Mouse (Mus musculus): Measurements from ENCODE around the gene Shisa8. TPM values are rescaled to one million over a fixed set of nuclear protein-coding genes. Genes with fewer than 3 reads are reported as not detected.

Shisa8 gene
- polyA plus RNA-seq, 1 experiment, result 0.89 TPM

DNA sequence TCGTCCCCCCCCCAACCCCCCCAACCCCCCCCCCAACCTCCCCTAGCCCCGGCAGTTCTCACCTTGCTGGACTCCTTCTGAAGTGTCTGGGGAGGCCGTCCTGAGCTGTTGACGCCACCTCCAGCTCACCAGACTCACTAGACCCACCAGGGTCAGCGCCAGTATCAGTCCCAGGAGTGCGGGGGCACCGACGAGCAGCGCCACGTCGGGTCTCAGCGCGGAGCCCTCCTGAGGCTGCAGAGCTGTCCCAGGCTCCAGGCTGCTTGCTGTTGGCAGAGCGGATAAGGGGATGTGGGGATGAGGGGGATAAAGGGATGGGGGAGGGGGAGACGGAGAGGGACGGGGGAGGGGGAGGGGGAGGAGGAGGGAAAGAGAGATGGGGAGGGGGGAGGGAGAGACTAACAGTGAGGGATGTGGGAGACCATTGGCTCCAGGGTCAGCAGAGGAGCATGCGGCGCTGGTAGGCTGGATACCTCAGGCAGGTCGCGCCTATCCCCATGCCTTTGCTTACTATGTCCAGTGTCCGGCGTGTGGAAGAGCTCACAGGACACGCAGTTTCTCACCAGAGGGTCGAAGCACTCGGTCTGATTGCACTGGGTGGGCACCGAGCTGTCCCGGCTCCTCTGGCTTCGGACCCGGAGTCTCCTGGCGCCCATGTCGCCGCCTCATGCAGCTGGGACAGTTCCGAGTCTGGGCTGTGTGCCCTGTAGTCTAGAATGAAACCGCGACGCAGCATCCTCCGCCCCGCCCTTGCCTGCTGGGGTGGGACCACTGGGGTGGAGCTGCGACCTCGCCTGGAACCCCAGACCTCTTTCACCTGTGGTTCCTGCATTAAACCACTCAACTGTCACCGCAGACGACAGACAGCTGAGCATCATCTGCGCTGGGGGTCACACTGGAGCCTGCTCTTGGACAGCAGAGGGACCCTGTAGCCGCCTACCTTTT, 11.3 kb upstream of the Shisa8 start, which contains the start of gene Tnfrsf13c:
TSS of gene Tnfrsf13c (minus strand) at position 713 of the 945 bp plus-strand sequence.
- TF ChIP-seq FLI1 (IDR thresholded peaks at IDR 0.05; ENCODE audit: low read length) (no peak), GATA1 (IDR thresholded peaks at IDR 0.05; ENCODE audit: borderline replicate concordance, low read length) (no peak)
- Histone ChIP-seq H3K27me3 (replicated peaks) (peaks cover 66% of the 10 kb centered on the region), H3K4me3 (replicated peaks) (peak within 1 kb of the TSS; percentile 90)

GRCm38 (mm10) chr15:82223251-82223650, 10.6 kb upstream of the Shisa8 start:
- Histone ChIP-seq H3K4me3 (replicated peaks) (no peak overlapping the region), H3K36me3 (replicated peaks; ENCODE audit: low read length) (no peaks in the 10 kb centered on the region), H3K4me1 (peaks cover 43% of the 10 kb centered on the region), H3K27me3 (replicated peaks) (peaks cover 66% of the 10 kb centered on the region), H3K9me3 (no peaks in the 10 kb centered on the region)
- TF ChIP-seq GATA1 (IDR thresholded peaks at IDR 0.05; ENCODE audit: borderline replicate concordance, low read length) (no peak), FLI1 (IDR thresholded peaks at IDR 0.05; ENCODE audit: low read length) (no peak)

More for the DNA sequence above, 11.3 kb upstream of the Shisa8 start, which contains the start of gene Tnfrsf13c:
- peaks cover 38% of the 10 kb centered on the region for H3K4me1 ChIP-seq
- H3K36me3 ChIP-seq (replicated peaks; ENCODE audit: low read length), result no peaks in the 10 kb centered on the region
- no peaks in the 10 kb centered on the region for H3K9me3 ChIP-seq

- TF ChIP-seq FLI1 (IDR thresholded peaks at IDR 0.05; ENCODE audit: low read length), result no peak
- no peak for TF ChIP-seq GATA1 (IDR thresholded peaks at IDR 0.05; ENCODE audit: borderline replicate concordance, low read length)
- Histone ChIP-seq H3K9me3 (no peaks in the 10 kb centered on the region), H3K36me3 (replicated peaks; ENCODE audit: low read length) (no peaks in the 10 kb centered on the region), H3K4me1 (peaks cover 49% of the 10 kb centered on the region), H3K27me3 (replicated peaks) (peaks cover 73% of the 10 kb centered on the region), H3K4me3 (replicated peaks) (no peak overlapping the region)
Measured at GRCm38 (mm10) chr15:82221104-82221860, 8.7 kb upstream of the Shisa8 start.

- H3K27me3 ChIP-seq (replicated peaks), result peaks cover 73% of the 10 kb centered on the region
Measured at GRCm38 (mm10) chr15:82220003-82220675, 7.5 kb upstream of the Shisa8 start.

GRCm38 (mm10) chr15:82218778-82219666, 6.4 kb upstream of the Shisa8 start:
- Histone ChIP-seq H3K4me1 (peaks cover 31% of the 10 kb centered on the region), H3K4me3 (replicated peaks) (no peak overlapping the region), H3K9me3 (no peaks in the 10 kb centered on the region), H3K36me3 (replicated peaks; ENCODE audit: low read length) (no peaks in the 10 kb centered on the region), H3K27me3 (replicated peaks) (peaks cover 72% of the 10 kb centered on the region)
- TF ChIP-seq FLI1 (IDR thresholded peaks at IDR 0.05; ENCODE audit: low read length) (no peak), GATA1 (IDR thresholded peaks at IDR 0.05; ENCODE audit: borderline replicate concordance, low read length) (no peak)

More at GRCm38 (mm10) chr15:82220003-82220675, 7.5 kb upstream of the Shisa8 start:
- no peak overlapping the region for H3K4me3 ChIP-seq (replicated peaks)
- no peaks in the 10 kb centered on the region for H3K9me3 ChIP-seq
- peaks cover 39% of the 10 kb centered on the region for H3K4me1 ChIP-seq
- TF ChIP-seq FLI1 (IDR thresholded peaks at IDR 0.05; ENCODE audit: low read length), result no peak
- no peak for TF ChIP-seq GATA1 (IDR thresholded peaks at IDR 0.05; ENCODE audit: borderline replicate concordance, low read length)
- no peaks in the 10 kb centered on the region for H3K36me3 ChIP-seq (replicated peaks; ENCODE audit: low read length)

GRCm38 (mm10) chr15:82217980-82218379, 5.4 kb upstream of the Shisa8 start:
- H3K4me1 ChIP-seq, result peaks cover 20% of the 10 kb centered on the region
- H3K27me3 ChIP-seq (replicated peaks), result peaks cover 72% of the 10 kb centered on the region
- TF ChIP-seq GATA1 (IDR thresholded peaks at IDR 0.05; ENCODE audit: borderline replicate concordance, low read length) (no peak), FLI1 (IDR thresholded peaks at IDR 0.05; ENCODE audit: low read length) (no peak)
- H3K36me3 ChIP-seq (replicated peaks; ENCODE audit: low read length), result no peaks in the 10 kb centered on the region
- H3K4me3 ChIP-seq (replicated peaks), result no peak overlapping the region
- H3K9me3 ChIP-seq, result no peaks in the 10 kb centered on the region

- Histone ChIP-seq H3K9me3 (no peaks in the 10 kb centered on the region), H3K36me3 (replicated peaks; ENCODE audit: low read length) (no peaks in the 10 kb centered on the region), H3K4me3 (replicated peaks) (no peak overlapping the region), H3K4me1 (peaks cover 28% of the 10 kb centered on the region), H3K27me3 (replicated peaks) (peaks cover 76% of the 10 kb centered on the region)
- TF ChIP-seq FLI1 (IDR thresholded peaks at IDR 0.05; ENCODE audit: low read length) (no peak), GATA1 (IDR thresholded peaks at IDR 0.05; ENCODE audit: borderline replicate concordance, low read length) (no peak)
Measured at GRCm38 (mm10) chr15:82217039-82217438, 4.4 kb upstream of the Shisa8 start.

GRCm38 (mm10) chr15:82216142-82216827, 3.7 kb upstream of the Shisa8 start:
- no peak overlapping the region for H3K4me3 ChIP-seq (replicated peaks)
- H3K27me3 ChIP-seq (replicated peaks), result peaks cover 80% of the 10 kb centered on the region
- no peaks in the 10 kb centered on the region for H3K36me3 ChIP-seq (replicated peaks; ENCODE audit: low read length)
- peaks cover 35% of the 10 kb centered on the region for H3K4me1 ChIP-seq
- TF ChIP-seq FLI1 (IDR thresholded peaks at IDR 0.05; ENCODE audit: low read length) (no peak), GATA1 (IDR thresholded peaks at IDR 0.05; ENCODE audit: borderline replicate concordance, low read length) (no peak)
- no peaks in the 10 kb centered on the region for H3K9me3 ChIP-seq

All from megakaryocyte, embryonic 14.5 days (primary cell).